Mouse (Mus musculus) NIH3T3 (cell line): ENCODE data around the gene Gm20661.
A peak's percentile ranks its signal among the peaks of the same experiment; 100 is the strongest.

Experiments
- DNase-seq: peaks from one replicate; pipeline ENCODE4 v3.0.0-alpha.2; 2012; ENCODE audit warnings: low read depth

The Gm20661 gene

GRCm38 (mm10) chr9:107982681-107983346 lies at the start of gene Gm20661:
Gm20661 (plus strand) TSS chr9:107983058.
- DNase-seq = peak; percentile 32

GRCm38 (mm10) chr9:107934146-107934545 lies 48.7 kb upstream of the Gm20661 start:
- DNase-seq = no peak

DNA sequence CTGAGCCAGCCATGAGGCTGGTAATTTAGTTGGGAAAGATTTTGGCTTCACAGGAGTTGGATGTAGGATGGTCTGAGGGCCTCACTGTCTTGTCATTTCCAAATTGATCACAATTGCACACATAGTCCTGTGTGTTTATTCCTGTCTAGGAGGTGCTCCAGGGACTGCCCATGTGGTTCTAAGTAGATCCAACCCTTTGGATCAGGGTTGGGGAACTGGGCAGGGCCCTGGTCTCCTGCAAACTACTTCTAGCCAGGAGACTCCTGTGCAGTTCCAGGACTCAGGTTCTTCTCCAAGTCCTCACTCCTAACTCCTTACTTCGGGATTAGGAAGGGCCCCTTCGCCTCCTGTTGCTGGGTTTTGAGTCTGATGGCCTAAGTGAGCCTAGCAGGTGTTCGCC lies 47.5 kb upstream of the Gm20661 start, which contains the start of gene Camkv:
Gene Camkv (plus strand): TSS at position 301 of the 400 bp plus-strand sequence.
- no peak for DNase-seq

- DNase-seq = no peak
Measured at GRCm38 (mm10) chr9:107935790-107936214, 47.1 kb upstream of the Gm20661 start.

GRCm38 (mm10) chr9:107936215-107936822 lies 46.5 kb upstream of the Gm20661 start:
- no peak for DNase-seq

DNA sequence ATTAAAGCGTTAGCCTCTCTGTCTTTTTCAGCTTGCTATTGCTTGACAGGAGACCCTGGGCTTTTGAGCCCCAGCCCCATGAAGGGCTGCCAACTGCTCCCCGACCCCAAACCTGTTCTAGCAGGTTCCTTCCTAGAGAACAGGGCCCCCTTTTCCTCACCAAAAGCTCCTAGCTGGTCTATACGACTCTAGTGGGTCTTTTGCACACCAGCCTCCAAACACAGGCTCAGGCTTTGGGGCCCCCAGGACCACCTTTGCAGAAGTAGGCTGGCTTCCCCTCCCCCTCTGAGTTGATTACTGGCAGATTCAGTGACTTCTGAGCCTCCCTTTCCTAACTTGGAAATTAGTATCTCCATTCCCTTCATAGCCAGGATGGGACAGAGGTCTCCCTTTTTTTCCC lies 46.0 kb upstream of the Gm20661 start:
- no peak for DNase-seq

DNA sequence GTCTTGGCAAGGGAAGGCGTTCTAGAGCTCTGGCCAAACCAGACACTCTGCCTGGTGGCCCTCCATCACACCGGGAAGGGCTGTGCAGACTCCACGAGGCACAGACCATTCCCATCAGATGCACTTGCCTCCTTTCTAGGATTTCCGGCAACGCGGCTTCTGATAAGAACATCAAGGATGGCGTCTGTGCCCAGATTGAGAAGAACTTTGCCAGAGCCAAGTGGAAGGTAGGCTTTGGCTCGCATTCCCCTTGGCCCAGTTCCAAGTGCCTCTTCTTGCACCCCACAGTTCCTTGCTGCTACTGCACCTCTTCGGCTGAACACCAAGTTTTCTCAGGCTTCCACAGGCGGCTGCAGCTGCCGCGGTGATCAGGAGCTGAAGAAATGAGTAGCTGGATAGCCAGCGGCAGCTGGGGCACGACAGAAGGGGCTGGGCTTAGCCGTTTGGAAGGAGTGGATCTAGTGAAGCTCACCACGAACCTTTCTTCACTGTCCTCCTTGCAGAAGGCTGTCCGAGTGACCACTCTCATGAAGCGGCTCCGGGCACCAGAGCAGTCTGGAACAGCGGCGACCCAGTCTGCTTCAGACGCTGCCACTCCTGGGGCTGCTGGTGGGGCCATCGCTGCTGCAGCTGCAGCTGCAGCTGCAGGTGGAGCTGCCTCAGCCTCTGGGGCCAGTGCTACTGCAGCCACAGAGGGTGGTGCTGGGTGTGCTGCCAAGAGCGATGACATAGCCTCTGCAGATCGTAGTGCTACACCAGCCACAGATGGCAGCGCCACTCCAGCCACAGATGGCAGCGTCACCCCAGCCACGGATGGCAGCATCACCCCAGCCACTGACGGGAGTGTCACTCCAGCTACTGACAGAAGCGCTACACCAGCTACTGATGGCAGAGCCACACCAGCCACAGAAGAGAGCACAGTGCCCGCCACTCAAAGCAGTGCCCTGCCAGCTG lies 35.3 kb upstream of the Gm20661 start:
- no peak for DNase-seq

- no peak for DNase-seq
Measured at GRCm38 (mm10) chr9:107949184-107949921, 33.5 kb upstream of the Gm20661 start.

GRCm38 (mm10) chr9:107949922-107950235 lies 33.0 kb upstream of the Gm20661 start, which contains the start of gene Traip:
Traip (plus strand) TSS chr9:107950136.
- DNase-seq = no peak

DNA sequence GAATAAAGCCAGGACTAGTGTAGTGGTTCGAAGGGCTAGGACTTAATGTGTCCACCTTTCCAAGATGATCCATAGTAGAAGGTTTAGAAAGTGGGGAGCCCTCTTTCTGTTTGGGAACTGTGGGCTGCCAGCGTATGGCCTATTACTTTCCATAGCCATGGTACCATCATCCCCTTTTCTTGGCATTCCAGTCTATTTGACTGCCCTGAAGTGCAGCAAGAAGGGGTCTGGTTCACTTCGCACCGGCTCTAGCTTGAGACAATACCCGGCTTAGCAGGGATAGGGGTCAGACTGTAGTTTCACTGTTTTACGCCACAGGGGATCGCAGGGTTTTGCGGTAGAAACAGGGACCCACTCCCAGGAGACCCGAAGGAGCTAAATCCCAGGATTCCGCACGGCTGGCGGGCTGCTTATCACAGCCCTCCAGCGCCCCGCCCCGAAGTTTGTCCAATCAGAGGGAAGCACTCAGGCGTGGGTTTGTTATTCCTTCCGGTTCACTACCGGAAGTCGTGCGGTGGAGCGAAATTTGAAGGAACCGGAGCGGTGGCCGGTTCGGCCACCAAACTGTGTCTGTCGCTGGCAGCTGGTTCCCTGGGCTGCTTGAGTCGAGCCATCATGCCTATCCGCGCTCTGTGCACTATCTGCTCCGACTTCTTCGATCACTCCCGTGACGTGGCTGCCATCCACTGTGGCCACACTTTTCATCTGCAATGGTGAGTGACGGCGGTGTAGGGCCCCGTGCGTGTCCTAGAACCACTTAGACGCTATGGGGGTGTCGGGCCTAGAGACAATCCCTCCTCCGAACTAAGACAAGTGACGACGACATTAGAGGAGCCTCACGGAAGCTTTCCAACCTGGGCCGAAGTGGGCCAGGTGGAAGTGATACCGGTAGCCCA lies 32.1 kb upstream of the Gm20661 start:
- peak; percentile 93 for DNase-seq

- DNase-seq = peak; percentile 87
Measured at GRCm38 (mm10) chr9:107955613-107956289, 27.1 kb upstream of the Gm20661 start.

- DNase-seq = no peak
Measured at GRCm38 (mm10) chr9:107957141-107957540, 25.7 kb upstream of the Gm20661 start.

DNA sequence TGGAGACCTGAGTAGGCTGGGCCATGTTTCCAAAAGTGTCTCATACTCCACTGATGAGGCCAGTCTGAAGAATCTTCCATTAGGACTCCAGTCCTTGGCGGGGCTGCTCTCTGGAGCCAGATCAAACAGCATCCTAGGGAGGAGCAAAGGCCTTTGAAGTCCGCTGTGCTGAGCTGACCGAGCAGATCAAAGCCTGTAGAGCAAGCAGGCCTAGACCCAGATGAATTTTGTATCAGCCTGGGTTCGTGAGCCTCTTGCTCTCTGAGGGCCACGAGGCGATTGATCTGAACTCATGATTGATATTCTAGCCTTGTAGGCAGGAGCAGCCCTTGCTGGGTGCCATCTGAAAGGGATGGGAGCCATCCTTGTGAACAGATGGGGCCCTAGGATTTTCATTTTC lies 23.0 kb upstream of the Gm20661 start:
- no peak for DNase-seq

DNA sequence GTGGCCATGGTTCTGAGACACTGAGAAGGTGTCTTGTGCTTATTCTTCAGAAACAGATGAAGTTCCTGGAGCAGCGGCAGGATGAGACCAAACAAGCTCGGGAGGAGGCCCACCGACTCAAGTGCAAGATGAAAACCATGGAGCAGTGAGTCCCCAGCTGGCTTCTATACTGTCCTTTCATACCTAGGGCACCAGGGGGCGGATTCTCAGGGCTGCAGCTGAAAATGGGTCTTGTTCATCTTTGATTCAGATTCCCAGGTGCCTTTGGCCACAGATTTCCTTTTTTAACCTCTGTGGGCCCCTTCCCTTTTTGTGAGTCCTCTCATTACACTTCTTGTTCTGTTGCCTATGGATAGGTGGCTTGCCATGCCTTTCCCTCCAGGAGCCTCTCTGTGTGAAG lies 21.9 kb upstream of the Gm20661 start:
- DNase-seq = no peak

DNA sequence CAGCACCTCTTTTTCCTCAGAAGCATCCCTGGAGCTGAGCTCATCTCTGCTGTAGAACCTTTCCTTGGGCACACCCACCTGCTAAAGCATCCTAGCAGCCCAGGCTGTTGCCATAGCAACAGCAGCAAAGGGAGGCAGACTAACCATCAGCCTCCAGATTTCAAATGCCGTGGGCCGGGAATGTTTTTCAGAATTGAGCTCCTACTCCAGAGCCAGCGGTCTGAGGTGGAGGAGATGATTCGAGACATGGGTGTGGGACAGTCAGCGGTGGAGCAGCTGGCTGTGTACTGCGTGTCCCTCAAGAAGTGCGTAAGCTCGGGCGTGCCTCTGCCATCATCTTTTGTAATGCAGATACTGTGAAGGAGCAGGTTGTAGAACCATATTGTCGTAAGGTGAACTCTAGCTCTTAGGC lies 21.5 kb upstream of the Gm20661 start:
- no peak for DNase-seq

- peak; percentile 83 for DNase-seq
Measured at GRCm38 (mm10) chr9:107961881-107962280, 21.0 kb upstream of the Gm20661 start.

- no peak for DNase-seq
Measured at GRCm38 (mm10) chr9:107962916-107963315, 19.9 kb upstream of the Gm20661 start.

- DNase-seq = peak; percentile 93
Measured at GRCm38 (mm10) chr9:107963700-107964099, 19.2 kb upstream of the Gm20661 start.

- no peak for DNase-seq
Measured at GRCm38 (mm10) chr9:107964681-107965080, 18.2 kb upstream of the Gm20661 start.

GRCm38 (mm10) chr9:107966676-107967075 lies 16.2 kb upstream of the Gm20661 start:
- DNase-seq = no peak
